Mouse (Mus musculus) olfactory bulb, adult 2 months (tissue): ENCODE data around the gene Atp1a4. TPM values are rescaled to one million over a fixed set of nuclear protein-coding genes. Genes with fewer than 3 reads are reported as not detected.

ENCODE experiments used
- H3K27ac ChIP-seq: fragments of 200-500 bp; 2 replicates; pipeline ENCODE4 v1.5.1; 2012; ENCODE audit warnings: low read depth, low read length; ENCODE audit not compliant: insufficient read depth
- H3K4me1 ChIP-seq: fragments of 200-500 bp; 2 replicates; pipeline ENCODE4 v1.6.1; 2012; ENCODE audit warnings: low read length; ENCODE audit not compliant: control insufficient read depth, insufficient read depth
- H3K4me3 ChIP-seq: fragments of 200-500 bp; 2 replicates; pipeline ENCODE4 v1.5.1; 2012; ENCODE audit warnings: mild to moderate bottlenecking, low read depth, low read length, moderate library complexity; ENCODE audit not compliant: insufficient read depth
- CTCF ChIP-seq: fragments of 200-500 bp; IDR thresholded peaks from 2 replicates; pipeline ENCODE4 v1.5.1; 2012; ENCODE audit warnings: low read depth, mild to moderate bottlenecking, low read length, moderate library complexity; ENCODE audit not compliant: insufficient read depth
- POLR2A ChIP-seq: fragments of 200-500 bp; IDR thresholded peaks from 2 replicates; pipeline ENCODE4 v1.6.1; 2012; ENCODE audit warnings: mild to moderate bottlenecking, low read depth, low read length, moderate library complexity; ENCODE audit not compliant: insufficient read depth
- WGBS: fragments of 180-500 bp; shearing (Covaris S2); methylation state at CpG from one replicate; pipeline ENCODE4 v1.1.7; 2018; 5-methylcytosine and 5-hydroxymethylcytosine counted together
- polyA plus RNA-seq: library from polyadenylated mRNA; stranded (reverse); fragments of >200 nt; gene quantifications from 2 replicates; pipeline ENCODE4 v1.2.4, GENCODE M21; 2012; ENCODE audit warnings: low replicate concordance; ENCODE audit not compliant: missing spikeins, insufficient read depth, insufficient read length

The Atp1a4 gene
- polyA plus RNA-seq, 1 experiment: not detected

DNA sequence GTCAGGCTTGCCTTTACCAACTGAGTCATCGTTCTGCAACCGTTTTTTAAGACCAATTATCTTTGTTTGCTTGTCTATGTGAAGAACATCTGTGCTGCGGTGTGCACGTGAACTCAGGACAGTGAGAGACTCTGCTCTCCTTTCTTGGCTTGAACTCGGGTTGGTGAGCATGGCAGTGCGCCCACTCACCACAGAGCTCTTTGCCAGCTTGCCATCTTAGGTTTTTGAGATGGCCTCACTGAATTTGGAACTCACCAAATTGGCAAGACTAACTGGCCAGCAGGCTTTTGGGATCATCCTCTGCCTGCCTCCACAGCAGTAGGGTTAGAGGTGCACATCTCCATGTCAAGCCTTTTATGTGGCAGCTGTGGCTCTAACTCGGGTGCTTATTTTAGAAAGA, 80.4 kb downstream of the Atp1a4 start:
- peaks cover 12% of the 10 kb centered on the region for H3K4me1 ChIP-seq
- H3K27ac ChIP-seq: 0 out of 2 replicates have a peak overlapping the region, but pooled peaks have one; percentile 25
- TF ChIP-seq CTCF: no peak
- TF ChIP-seq POLR2A: no peak
- H3K4me3 ChIP-seq: no peak overlapping the region
- 25% methylated on average over 7 of the region's 7 CpGs for WGBS

Other genes starting within 250 kb of the Atp1a4 start
- gene Vangl2, start 230.0 kb downstream of the Atp1a4 start, polyA plus RNA-seq: not detected in 2 replicates
- not detected in 2 replicates for gene Nhlh1, start 200.8 kb downstream of the Atp1a4 start, polyA plus RNA-seq
- gene Copa, start 175.9 kb downstream of the Atp1a4 start, polyA plus RNA-seq: 120 and 157 TPM in 2 replicates
- gene Ncstn, start 175.6 kb downstream of the Atp1a4 start, polyA plus RNA-seq: 196 TPM in 1 of 2 replicates, not detected in the other
- 478 TPM in 1 of 2 replicates, not detected in the other for gene Pex19, start 131.7 kb downstream of the Atp1a4 start, polyA plus RNA-seq
- gene Dcaf8, start 110.3 kb downstream of the Atp1a4 start, polyA plus RNA-seq: 96.2 TPM in 1 of 2 replicates, not detected in the other
- gene Pea15a, start 51.6 kb downstream of the Atp1a4 start, polyA plus RNA-seq: 189 TPM in 1 of 2 replicates, not detected in the other
- gene Casq1, start 38.5 kb downstream of the Atp1a4 start, polyA plus RNA-seq: not detected in 2 replicates
- gene Igsf8, start 3.2 kb upstream of the Atp1a4 start, polyA plus RNA-seq: not detected in 2 replicates
- gene Atp1a2, start 39.6 kb upstream of the Atp1a4 start, polyA plus RNA-seq: 130 and 318 TPM in 2 replicates
- gene Kcnj9, start 70.9 kb upstream of the Atp1a4 start, polyA plus RNA-seq: not detected in 2 replicates
- 93.5 and 169 TPM in 2 replicates for gene Kcnj10, start 82.8 kb upstream of the Atp1a4 start, polyA plus RNA-seq
- gene Pigm, start 118.1 kb upstream of the Atp1a4 start, polyA plus RNA-seq: not detected in 2 replicates
- not detected in 2 replicates for gene Slamf9, start 216.9 kb upstream of the Atp1a4 start, polyA plus RNA-seq
- not detected in 2 replicates for gene Igsf9, start 223.4 kb upstream of the Atp1a4 start, polyA plus RNA-seq
- not detected in 2 replicates for gene Tagln2, start 241.6 kb upstream of the Atp1a4 start, polyA plus RNA-seq